Mouse (Mus musculus): ENCODE results near the gene Olfr1189. TPM values are rescaled to one million over a fixed set of nuclear protein-coding genes. Genes with fewer than 3 reads are reported as not detected.
"Not testable (repeated sequence)": the region's sequence is repeated elsewhere in the genome, so short reads cannot be mapped to it uniquely, and the experiment has no call there.

The Olfr1189 gene
- total RNA-seq (2021) = not detected

DNA sequence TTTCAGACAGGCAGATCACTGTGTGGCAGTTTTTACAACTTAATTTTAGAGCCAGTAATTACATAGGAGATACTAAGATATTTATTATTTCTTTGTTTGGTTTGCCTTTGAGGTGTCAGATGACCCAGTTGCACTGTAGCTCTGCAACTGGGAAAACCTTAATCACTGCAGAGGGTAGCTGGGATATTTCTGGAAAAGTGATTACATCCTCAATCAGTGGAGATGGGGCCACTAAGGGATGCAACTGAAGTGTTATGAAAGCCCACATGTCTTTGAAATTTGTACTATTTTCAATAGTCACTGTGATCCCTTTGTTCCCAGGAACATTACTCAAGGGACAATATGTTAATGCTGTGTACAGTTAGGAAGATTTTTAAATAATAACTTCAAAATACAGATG, at the start of gene Olfr1189:
Gene Olfr1189 (plus strand): TSS at position 301 of the 400 bp plus-strand sequence.
- DNase-seq = no peak
- intact Hi-C loops (cut with DNase I) = no loop called here

DNA sequence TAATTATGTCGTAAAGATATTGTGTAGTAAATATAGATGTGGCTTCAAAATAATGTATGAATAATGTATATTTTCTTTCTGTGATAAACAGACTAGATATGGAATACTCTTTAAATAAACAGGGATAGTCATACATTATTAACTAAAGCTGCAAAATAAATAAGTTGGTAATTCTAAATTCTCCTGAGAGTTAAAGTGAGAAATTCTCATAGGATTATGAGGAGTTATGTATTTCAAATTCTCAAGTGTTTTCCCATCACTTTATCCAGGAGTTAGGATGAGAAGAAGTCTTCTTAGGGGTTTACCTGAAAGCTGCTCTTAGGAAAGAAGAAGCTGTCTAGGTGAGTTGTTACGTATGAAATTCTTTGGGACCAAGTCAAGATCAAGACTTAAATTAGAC, 29.6 kb upstream of the Olfr1189 start, which contains the start of gene Olfr1188:
Gene Olfr1188 (plus strand): TSS at position 301 of the 400 bp plus-strand sequence.
- intact Hi-C loops (cut with DNase I) = no loop called here
- DNase-seq = no peak

DNA sequence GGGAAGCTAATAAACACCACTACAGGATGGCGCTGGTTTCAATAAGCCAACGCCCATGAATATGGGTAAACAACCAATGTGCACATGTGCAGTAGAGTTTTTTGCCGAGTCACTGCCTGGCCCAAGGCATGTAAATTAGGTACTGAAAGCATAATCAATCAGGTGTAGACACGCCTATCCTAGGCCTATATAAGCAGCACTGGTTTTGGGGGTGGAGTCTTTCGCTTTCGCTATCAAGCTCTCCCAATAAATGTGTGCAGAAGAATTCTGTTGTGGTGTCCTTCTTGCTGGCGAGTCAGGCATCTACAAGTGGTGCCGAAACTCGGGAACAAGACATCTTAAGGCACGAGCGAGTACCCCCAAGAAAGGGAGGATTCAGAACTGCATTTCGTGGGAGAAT, 13.6 kb upstream of the Olfr1189 start:
- intact Hi-C loops (cut with DNase I); DNase-seq: not testable (repeated sequence)

DNA sequence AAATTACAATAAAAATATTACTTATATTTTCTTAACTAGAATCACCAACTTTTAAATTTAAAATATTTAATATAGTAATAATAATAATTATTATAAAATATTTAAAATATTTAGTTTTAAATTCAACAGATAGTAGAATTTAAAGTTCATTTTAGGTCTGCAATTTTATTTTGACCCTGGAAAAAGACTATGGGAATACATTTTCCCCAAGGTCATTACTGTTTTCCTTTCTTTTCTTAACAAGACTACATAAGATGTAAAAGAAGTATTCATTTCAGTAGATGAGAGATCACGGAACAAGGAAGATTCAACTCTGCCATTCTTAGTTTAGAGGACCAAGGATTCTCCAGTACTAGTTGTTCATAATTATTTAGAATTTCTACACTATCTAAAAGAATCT, 54.0 kb downstream of the Olfr1189 start, which contains the start of gene Olfr1191-ps1:
Gene Olfr1191-ps1 (plus strand): TSS at position 301 of the 400 bp plus-strand sequence.
- DNase-seq; intact Hi-C loops (cut with DNase I): not testable (repeated sequence)

Other genes starting within 250 kb of the Olfr1189 start
- gene Olfr1176, start 249.7 kb upstream of the Olfr1189 start, total RNA-seq (2021) = not detected
- not detected for gene Olfr1177-ps, start 240.0 kb upstream of the Olfr1189 start, total RNA-seq (2021)
- not detected for gene Olfr1178, start 199.4 kb upstream of the Olfr1189 start, total RNA-seq (2021)
- gene Olfr1179, start 180.0 kb upstream of the Olfr1189 start, total RNA-seq (2021) = not detected
- not detected for gene Olfr1180, start 167.3 kb upstream of the Olfr1189 start, total RNA-seq (2021)
- not detected for gene Olfr1181, start 160.3 kb upstream of the Olfr1189 start, total RNA-seq (2021)
- gene Gm13757, start 137.3 kb upstream of the Olfr1189 start, total RNA-seq (2021) = not detected
- gene Olfr1183, start 131.6 kb upstream of the Olfr1189 start, total RNA-seq (2021) = not detected
- not detected for gene Olfr1184, start 102.9 kb upstream of the Olfr1189 start, total RNA-seq (2021)
- not detected for gene Olfr1185-ps1, start 93.1 kb upstream of the Olfr1189 start, total RNA-seq (2021)
- not detected for gene Olfr1186, start 67.9 kb upstream of the Olfr1189 start, total RNA-seq (2021)
- gene Olfr1188, start 29.5 kb upstream of the Olfr1189 start, total RNA-seq (2021) = not detected
- under 1 TPM in 1 of 2 experiments, not detected in 1; 0.10 TPM for gene Olfr1191-ps1, start 54.1 kb downstream of the Olfr1189 start, total RNA-seq (2021)
- gene Olfr1192-ps1, start 62.1 kb downstream of the Olfr1189 start, total RNA-seq (2021) = not detected
- gene Olfr1193, start 89.2 kb downstream of the Olfr1189 start, total RNA-seq (2021) = not detected
- gene Olfr1195, start 102.7 kb downstream of the Olfr1189 start, total RNA-seq (2021) = not detected
- gene Olfr1196, start 118.1 kb downstream of the Olfr1189 start, total RNA-seq (2021) = not detected
- not detected for gene Olfr1197, start 145.9 kb downstream of the Olfr1189 start, total RNA-seq (2021)
- not detected for gene Olfr1198, start 164.9 kb downstream of the Olfr1189 start, total RNA-seq (2021)
- gene Olfr1199, start 174.0 kb downstream of the Olfr1189 start, total RNA-seq (2021) = not detected
- not detected for gene Olfr1200, start 184.0 kb downstream of the Olfr1189 start, total RNA-seq (2021)
- gene Olfr1201, start 206.6 kb downstream of the Olfr1189 start, total RNA-seq (2021) = not detected
- not detected for gene Olfr1202, start 228.0 kb downstream of the Olfr1189 start, total RNA-seq (2021)
- gene Olfr1205, start 243.3 kb downstream of the Olfr1189 start, total RNA-seq (2021) = not detected

All from left cerebral cortex, postnatal 4 days (tissue).